Mouse (Mus musculus): ENCODE measurements around the gene Tbx15. TPM values are rescaled to one million over a fixed set of nuclear protein-coding genes. Genes with fewer than 3 reads are reported as not detected.

Tbx15 gene
- total RNA-seq, 2 experiments from 2014 or later, result 0.58 to 0.85 TPM

GRCm38 (mm10) chr3:99247996-99248801 is 8.0 kb downstream of the Tbx15 start:
- ATAC-seq (replicated peaks; ENCODE audit: low FRiP score, poor library complexity, severe bottlenecking), result no peak

GRCm38 (mm10) chr3:99248831-99249550 is 8.8 kb downstream of the Tbx15 start:
- no peak for ATAC-seq (replicated peaks; ENCODE audit: low FRiP score, poor library complexity, severe bottlenecking)

DNA sequence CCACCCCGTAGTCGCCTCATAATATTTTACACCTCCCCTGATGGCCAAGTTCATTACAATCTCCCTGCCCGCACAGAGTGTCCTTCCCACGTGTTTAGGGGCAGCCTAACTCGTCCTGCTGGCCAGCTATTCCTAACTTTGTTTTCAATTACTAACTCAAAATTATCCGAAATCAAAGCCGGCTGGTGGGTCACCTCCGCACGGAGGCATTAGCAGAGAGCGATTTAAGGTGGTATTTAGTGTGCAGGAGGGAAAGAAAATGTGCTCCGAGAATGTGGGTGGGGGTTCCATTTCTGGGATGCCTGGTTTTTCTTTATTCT is 9.3 kb downstream of the Tbx15 start:
- no peak for ATAC-seq (replicated peaks; ENCODE audit: low FRiP score, poor library complexity, severe bottlenecking)

GRCm38 (mm10) chr3:99249906-99250305 is 9.7 kb downstream of the Tbx15 start:
- ATAC-seq (replicated peaks; ENCODE audit: low FRiP score, poor library complexity, severe bottlenecking), result no peak

GRCm38 (mm10) chr3:99251271-99252165 is 11.3 kb downstream of the Tbx15 start:
- no peak for ATAC-seq (replicated peaks; ENCODE audit: low FRiP score, poor library complexity, severe bottlenecking)

- no peak for ATAC-seq (replicated peaks; ENCODE audit: low FRiP score, poor library complexity, severe bottlenecking)
Observed at GRCm38 (mm10) chr3:99252461-99253091, 12.4 kb downstream of the Tbx15 start.

DNA sequence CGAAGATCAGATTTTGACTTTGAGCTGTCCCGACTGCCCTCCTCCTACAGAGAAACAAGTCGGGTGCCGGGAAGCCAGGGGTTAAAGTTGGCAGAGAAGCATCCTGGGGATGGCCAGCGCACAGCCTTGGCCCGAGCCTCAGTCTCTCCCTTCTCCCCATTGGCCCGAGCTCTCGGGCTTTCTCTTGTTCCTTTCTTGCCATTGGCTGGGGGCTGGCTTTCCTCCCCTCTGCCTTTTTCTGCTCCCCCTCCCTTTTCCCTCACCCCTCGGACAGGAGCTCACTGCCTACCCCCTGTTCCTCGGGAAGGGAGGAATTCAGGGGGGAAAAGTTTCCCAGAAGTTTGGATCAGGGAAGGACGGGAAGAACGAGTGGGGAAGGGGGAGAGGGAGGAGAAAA is 12.9 kb downstream of the Tbx15 start:
- ATAC-seq (replicated peaks; ENCODE audit: low FRiP score, poor library complexity, severe bottlenecking), result no peak

GRCm38 (mm10) chr3:99253497-99254451 is 13.6 kb downstream of the Tbx15 start:
- no peak for ATAC-seq (replicated peaks; ENCODE audit: low FRiP score, poor library complexity, severe bottlenecking)

DNA sequence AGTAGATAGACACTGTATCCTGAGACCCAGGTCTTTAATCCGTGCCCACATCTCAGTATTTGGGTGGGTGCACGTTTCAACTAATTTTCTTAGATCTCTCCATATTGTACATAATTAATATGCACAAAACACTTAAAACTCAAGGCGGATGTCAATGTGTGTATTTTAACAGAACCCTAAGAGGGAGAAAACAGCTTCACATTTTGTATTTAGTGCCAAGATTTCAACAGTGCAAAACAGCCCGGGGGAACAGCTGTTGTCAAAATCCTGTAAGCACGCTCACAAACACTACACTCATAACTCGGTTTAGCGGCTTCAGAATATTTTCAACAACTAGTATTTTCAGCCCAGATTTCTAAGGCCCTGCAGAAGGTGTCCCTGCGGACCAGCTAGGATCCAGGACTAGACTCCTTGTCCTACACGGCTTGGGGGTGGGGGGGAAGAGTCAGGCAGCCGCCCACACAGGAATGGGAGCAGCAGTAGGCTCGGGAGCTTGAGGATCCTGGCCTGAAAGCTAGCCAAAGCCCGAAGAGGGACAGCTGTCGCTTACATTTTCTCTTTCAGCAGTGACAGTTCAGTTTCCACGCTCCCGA is 14.5 kb downstream of the Tbx15 start:
- no peak for ATAC-seq (replicated peaks; ENCODE audit: low FRiP score, poor library complexity, severe bottlenecking)

GRCm38 (mm10) chr3:99255411-99256365 is 15.5 kb downstream of the Tbx15 start:
- ATAC-seq (replicated peaks; ENCODE audit: low FRiP score, poor library complexity, severe bottlenecking), result no peak

DNA sequence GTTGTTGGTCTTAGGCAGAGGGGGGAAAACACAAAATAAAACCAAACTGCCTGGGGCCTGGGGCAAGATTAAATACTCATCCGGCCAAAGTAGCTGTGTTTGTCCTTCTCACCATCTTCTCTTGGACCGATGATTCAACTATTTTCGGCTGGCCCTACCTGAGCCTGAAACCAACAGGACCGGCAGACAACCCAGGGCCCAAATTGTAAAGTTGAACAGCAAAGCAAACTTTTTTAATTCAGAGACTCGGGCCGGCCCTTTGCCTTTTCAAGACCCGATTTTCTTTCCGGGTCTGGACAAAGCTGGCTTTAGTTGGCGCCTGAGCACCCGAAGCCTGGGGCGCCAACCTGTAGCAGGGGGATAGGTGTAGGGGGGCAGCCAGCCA is 16.2 kb downstream of the Tbx15 start:
- ATAC-seq (replicated peaks; ENCODE audit: low FRiP score, poor library complexity, severe bottlenecking), result no peak

- ATAC-seq (replicated peaks; ENCODE audit: low FRiP score, poor library complexity, severe bottlenecking), result no peak
Observed at GRCm38 (mm10) chr3:99256766-99257165, 16.6 kb downstream of the Tbx15 start.

DNA sequence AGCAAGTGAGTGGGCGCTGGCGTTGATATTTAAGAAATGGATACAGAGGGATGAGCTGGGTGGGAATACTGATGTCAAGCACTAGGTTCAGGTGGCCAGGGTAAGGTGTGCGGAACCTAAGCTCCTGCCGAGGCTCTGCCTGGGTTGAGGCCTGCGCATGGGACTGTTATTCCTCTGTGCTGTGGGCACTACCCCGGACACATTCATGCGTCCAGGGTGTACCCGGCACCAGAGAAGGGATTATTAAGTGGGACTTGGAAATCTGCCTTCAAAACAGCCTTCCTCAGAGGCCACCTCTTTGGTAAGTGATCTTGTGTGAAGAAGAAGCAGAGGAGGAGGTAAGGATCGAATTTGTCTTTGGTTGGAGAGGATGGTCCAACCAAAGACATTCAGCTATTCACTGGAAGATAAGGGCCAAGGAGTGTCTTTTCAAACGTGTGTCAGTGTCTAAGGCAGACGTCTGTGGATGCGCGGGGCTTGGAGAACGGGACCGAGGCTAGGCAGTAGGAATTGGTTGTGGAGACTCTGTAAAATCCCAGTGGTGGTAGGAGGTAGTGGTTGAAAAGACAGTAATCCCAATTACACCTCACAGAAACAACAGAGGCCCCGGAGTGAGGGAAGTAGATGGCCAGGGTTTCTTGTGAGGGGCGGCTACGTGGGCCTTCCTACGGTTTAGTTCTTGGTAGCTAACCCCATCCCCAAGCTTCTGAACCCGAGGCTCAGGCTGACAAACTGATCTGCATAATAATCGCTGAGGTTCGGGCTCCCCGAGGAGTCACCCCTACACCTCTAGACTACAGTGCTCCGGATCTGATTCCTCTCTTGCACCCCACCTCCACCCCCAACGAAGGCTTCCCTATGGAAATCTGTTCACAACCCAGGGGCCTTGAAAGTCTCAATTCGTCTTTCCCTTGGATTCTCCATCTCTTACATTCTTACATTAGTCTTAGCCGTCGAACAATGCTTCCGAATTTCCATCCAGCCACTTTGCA is 17.7 kb downstream of the Tbx15 start:
- no peak for ATAC-seq (replicated peaks; ENCODE audit: low FRiP score, poor library complexity, severe bottlenecking)

DNA sequence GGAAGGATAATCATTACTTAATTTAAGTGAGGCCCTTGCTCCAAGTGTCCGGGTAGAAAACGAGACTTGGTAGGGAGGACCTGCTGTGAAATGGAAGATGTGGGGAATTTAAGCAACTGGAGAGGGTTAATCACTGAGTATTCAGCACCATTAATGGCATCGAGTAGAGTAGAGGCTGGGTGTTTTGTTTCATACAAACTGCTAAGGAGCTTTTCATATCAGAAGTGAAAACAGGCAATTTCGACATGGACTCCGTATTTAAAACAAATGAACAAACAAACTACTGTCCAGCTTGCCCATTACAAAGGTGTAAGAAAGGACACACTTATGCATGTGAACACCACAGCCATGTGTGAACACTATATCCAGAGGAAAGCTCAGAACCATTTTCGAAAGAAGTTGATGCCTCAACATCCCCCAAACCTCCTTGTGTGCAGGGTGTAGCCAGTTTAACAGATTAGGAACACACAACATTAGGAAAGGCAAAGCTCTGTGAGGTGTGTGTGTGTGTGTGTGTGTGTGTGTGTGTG is 19.6 kb downstream of the Tbx15 start:
- ATAC-seq (replicated peaks; ENCODE audit: low FRiP score, poor library complexity, severe bottlenecking), result no peak

DNA sequence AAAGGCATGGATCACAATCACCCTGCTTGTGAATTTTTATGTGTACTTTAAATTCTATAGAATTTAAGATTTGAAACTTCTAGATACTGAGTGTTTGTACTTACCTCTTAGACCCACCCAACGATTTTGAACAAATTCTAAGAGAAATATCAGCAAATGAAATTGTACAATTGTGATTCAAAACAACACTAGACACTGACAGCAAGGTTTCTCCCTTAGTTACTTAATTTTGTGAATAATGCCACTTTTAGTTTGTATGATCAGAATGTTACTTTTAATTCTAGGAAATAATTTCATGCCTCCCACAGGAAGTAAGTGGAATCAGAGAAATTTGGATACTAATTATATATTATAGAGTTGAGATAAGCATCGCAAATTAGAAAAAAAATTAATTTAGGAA is 20.2 kb downstream of the Tbx15 start:
- no peak for ATAC-seq (replicated peaks; ENCODE audit: low FRiP score, poor library complexity, severe bottlenecking)

DNA sequence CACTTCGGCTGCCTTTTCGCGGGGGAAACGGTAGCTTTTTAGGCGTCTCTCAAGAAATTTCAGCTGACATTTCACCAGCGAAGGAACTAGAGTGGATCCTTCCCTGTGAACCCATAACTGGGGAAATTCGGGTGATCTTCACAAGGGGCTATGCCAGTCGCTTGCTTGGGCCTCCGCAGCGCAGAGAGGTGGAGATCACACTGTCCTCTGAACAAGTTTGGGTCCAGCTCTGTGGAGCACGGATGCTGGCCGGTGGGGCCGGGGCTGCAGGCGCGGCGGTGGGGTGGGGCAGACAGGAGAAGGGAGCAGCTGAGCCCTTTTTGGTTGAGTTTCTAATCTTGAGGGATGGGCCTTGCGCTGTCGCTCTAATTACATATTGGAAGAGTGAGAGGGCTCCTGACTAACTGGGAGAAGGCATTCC is 21.2 kb downstream of the Tbx15 start:
- ATAC-seq (replicated peaks; ENCODE audit: low FRiP score, poor library complexity, severe bottlenecking), result no peak
